ENCODE assay signal across 8 mouse cellular contexts in the genomic region with DNA sequence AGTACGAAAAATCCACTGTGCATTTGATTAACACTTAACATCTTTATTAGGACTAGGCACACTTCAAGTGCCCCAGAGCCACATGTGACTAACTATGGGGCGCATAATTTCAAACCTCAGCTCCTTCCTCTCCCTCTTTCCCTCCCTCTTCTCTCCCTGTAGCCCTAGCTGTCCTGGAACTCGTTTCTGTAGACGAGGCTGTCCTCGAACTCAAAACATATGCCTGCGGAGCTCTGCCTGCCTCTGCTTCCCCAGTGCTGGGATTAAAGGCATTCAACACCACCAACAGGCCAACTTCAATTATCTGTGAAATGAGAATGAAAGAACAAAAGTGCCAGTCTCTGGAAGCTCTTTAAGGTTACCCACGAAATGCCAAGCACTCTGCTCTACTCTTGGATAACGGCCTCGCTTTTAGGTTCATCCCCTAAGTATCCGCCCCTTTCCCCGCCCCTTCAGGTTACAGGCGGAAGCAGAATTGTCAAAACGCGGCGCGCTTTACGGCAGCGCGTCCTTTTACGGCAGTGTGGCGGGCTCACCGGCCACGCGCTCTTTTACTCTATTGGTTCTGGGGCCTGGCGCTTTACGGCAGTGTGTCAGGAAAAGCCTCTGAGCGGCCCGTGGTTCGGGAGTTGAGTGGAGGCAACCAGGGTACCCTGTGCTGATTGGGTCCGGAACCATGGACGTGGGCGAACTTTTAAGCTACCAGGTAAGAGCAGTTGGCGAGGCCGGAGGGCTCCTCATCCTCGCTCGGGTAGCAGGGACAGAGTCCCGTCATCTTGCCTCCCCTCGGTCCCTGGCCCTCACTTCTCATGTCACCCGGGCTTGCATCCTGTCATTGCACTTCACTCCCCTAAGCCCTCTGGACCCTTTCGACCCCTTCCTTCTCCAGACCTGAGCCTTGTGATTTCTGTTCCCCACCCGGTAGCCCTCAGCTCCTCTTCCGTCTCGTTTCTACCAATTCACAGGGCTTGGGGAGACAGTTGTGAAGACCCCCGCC. TPM values are rescaled to one million over a fixed set of nuclear protein-coding genes. Genes with fewer than 3 reads are reported as not detected.
DNase-seq lines count a peak whose midpoint lies in the region; ATAC-seq lines count a peak whose summit lies in the region.

Gene Ctnnbl1, plus strand, starts transcription at position 548 of the 997 bp plus-strand sequence.

- peak within 1 kb of the TSS; percentile 88 for H3K4me2 ChIP-seq in hindbrain, embryonic 12.5 days (replicated peaks)

- H3K27me3 ChIP-seq in hindbrain, embryonic 12.5 days: no peaks in the 10 kb centered on the region; the same call in 1 of the 2 replicates

- WGBS in hindbrain, embryonic 12.5 days: 12% methylated on average over 44 of the region's 44 CpGs

- H3K27ac ChIP-seq in hindbrain, embryonic 12.5 days: 0 out of 2 replicates have a peak within 1 kb of the TSS, but pooled peaks have one; percentile 7

- H3K4me3 ChIP-seq in hindbrain, embryonic 12.5 days: peak within 1 kb of the TSS; percentile 78

- no peaks in the 10 kb centered on the region for H3K9me3 ChIP-seq in hindbrain, embryonic 12.5 days (replicated peaks)

- H3K9ac ChIP-seq in hindbrain, embryonic 12.5 days: peak within 1 kb of the TSS; percentile 73

- peak; percentile 100 for DNase-seq in NIH3T3 (ENCODE audit: low read depth)
- peak; percentile 100 for DNase-seq in cerebellum, postnatal 10 days
- DNase-seq in frontal cortex, postnatal 10 days (ENCODE audit: low spot score in 2 of 2): peak; percentile 99 to 100
- peak; percentile 99 to 100 for DNase-seq in layer of hippocampus, postnatal 14 days (ENCODE audit: low spot score in 2 of 2)
- DNase-seq in lung, postnatal 14 days: peak; percentile 99
- peak; percentile 98 for DNase-seq in retina, adult 2 months (ENCODE audit: low read depth, low spot score)
- peak; percentile 99 for DNase-seq in thymus, postnatal 36 days

- peak; percentile 92 for ATAC-seq in hindbrain, embryonic 12.5 days (ENCODE audit: low FRiP score)

- peaks cover 5% of the 10 kb centered on the region for H3K4me1 ChIP-seq in hindbrain, embryonic 12.5 days

- no peaks in the 10 kb centered on the region for H3K36me3 ChIP-seq in hindbrain, embryonic 12.5 days

RNA-seq across cellular contexts. Expression of gene Ctnnbl1, which starts in this region (rescaled TPM):
- polyA plus RNA-seq in hindbrain, embryonic 12.5 days (2016; fragmentation: Nextera tagmentation; extraction: Ambion mirVana): 82.3 and 83.7 TPM in 2 replicates
- 10 to 100 TPM; 24.4 to 26.9 TPM for total RNA-seq in layer of hippocampus, postnatal 14 days (2021)

Comparison
In these comparisons a context has a peak if more than half of its experiments do, and no peak if none do; other contexts are left out.
1. Peak in every context shown above with its lines: DNase-seq, ATAC-seq, H3K4me3 ChIP-seq and H3K27ac ChIP-seq.